Mouse (Mus musculus): Measurements from ENCODE around the gene Pga5.

Pga5 gene

GRCm38 (mm10) chr19:10677915-10678771, at the start of gene Pga5:
Gene Pga5 (minus strand): TSS chr19:10678071.
- in situ Hi-C loops (cut with MboI): no loop called here

GRCm38 (mm10) chr19:10724629-10725363, 46.9 kb upstream of the Pga5 start:
- in situ Hi-C loops (cut with MboI): no loop called here

GRCm38 (mm10) chr19:10723649-10724048, 45.8 kb upstream of the Pga5 start:
- in situ Hi-C loops (cut with MboI): no loop called here

- in situ Hi-C loops (cut with MboI): no loop called here
Measured at GRCm38 (mm10) chr19:10723084-10723483, 45.2 kb upstream of the Pga5 start.

- in situ Hi-C loops (cut with MboI): no loop called here
Measured at GRCm38 (mm10) chr19:10721064-10721463, 43.2 kb upstream of the Pga5 start.

- in situ Hi-C loops (cut with MboI): no loop called here
Measured at GRCm38 (mm10) chr19:10720524-10720923, 42.7 kb upstream of the Pga5 start.

- in situ Hi-C loops (cut with MboI): loop anchor here (10.0 kb wide), 1 partner anchor 235 kb away; no protein-coding TSS in a partner anchor
Measured at GRCm38 (mm10) chr19:10719751-10720150, 41.9 kb upstream of the Pga5 start.

GRCm38 (mm10) chr19:10718251-10718775, 40.4 kb upstream of the Pga5 start:
- in situ Hi-C loops (cut with MboI): loop anchor here (10.0 kb wide), 1 partner anchor 236 kb away; no protein-coding TSS in a partner anchor

- in situ Hi-C loops (cut with MboI): loop anchor here (10.0 kb wide), 1 partner anchor 239 kb away; no protein-coding TSS in a partner anchor
Measured at GRCm38 (mm10) chr19:10715476-10715875, 37.6 kb upstream of the Pga5 start.

GRCm38 (mm10) chr19:10714682-10715475, 37.0 kb upstream of the Pga5 start:
- in situ Hi-C loops (cut with MboI): loop anchor here (10.0 kb wide), 1 partner anchor 240 kb away; no protein-coding TSS in a partner anchor

- in situ Hi-C loops (cut with MboI): loop anchor here (10.0 kb wide), 1 partner anchor 241 kb away; no protein-coding TSS in a partner anchor
Measured at GRCm38 (mm10) chr19:10714168-10714567, 36.3 kb upstream of the Pga5 start.

- in situ Hi-C loops (cut with MboI): loop anchor here (10.0 kb wide), 1 partner anchor 241 kb away; no protein-coding TSS in a partner anchor
Measured at GRCm38 (mm10) chr19:10713551-10713950, 35.7 kb upstream of the Pga5 start.

GRCm38 (mm10) chr19:10712646-10713045, 34.8 kb upstream of the Pga5 start:
- in situ Hi-C loops (cut with MboI): loop anchor here (10.0 kb wide), 1 partner anchor 242 kb away; no protein-coding TSS in a partner anchor

GRCm38 (mm10) chr19:10712194-10712593, 34.3 kb upstream of the Pga5 start:
- in situ Hi-C loops (cut with MboI): loop anchor here (10.0 kb wide), 1 partner anchor 243 kb away; no protein-coding TSS in a partner anchor

GRCm38 (mm10) chr19:10710751-10711150, 32.9 kb upstream of the Pga5 start:
- in situ Hi-C loops (cut with MboI): loop anchor here (10.0 kb wide), 1 partner anchor 244 kb away; no protein-coding TSS in a partner anchor

GRCm38 (mm10) chr19:10710088-10710511, 32.2 kb upstream of the Pga5 start:
- in situ Hi-C loops (cut with MboI): loop anchor here (10.0 kb wide), 1 partner anchor 245 kb away; no protein-coding TSS in a partner anchor

GRCm38 (mm10) chr19:10709360-10710087, 31.7 kb upstream of the Pga5 start:
- in situ Hi-C loops (cut with MboI): loop anchor here (10.0 kb wide), 1 partner anchor 245 kb away; no protein-coding TSS in a partner anchor

- in situ Hi-C loops (cut with MboI): no loop called here
Measured at GRCm38 (mm10) chr19:10708900-10709299, 31.0 kb upstream of the Pga5 start.

GRCm38 (mm10) chr19:10707881-10708280, 30.0 kb upstream of the Pga5 start:
- in situ Hi-C loops (cut with MboI): no loop called here

Measured in mature B cell (primary cell).